Mouse (Mus musculus): ENCODE data around the gene Slc7a10. TPM values are rescaled to one million over a fixed set of nuclear protein-coding genes. Genes with fewer than 3 reads are reported as not detected.

Gene Slc7a10
- total RNA-seq, 1 experiment: not detected

- TF ChIP-seq MAFK (IDR thresholded peaks at IDR 0.05; ENCODE audit: insufficient read depth, low read depth, low read length) (no peak), HCFC1 (IDR thresholded peaks at IDR 0.05; ENCODE audit: borderline replicate concordance, insufficient read depth, low read length) (no peak), ZC3H11A (IDR thresholded peaks at IDR 0.05; ENCODE audit: borderline replicate concordance, low read depth, low read length) (no peak), ZNF384 (IDR thresholded peaks at IDR 0.05; ENCODE audit: low read depth, low read length) (no peak), CHD2 (IDR thresholded peaks at IDR 0.05; ENCODE audit: low read depth, low read length) (no peak)
- no peak for DNase-seq (ENCODE audit: low read depth, low spot score)
- Histone ChIP-seq H3K36me3 (ENCODE audit: control insufficient read depth, insufficient read depth, low read length, poor library complexity, severe bottlenecking) (no peaks in the 10 kb centered on the region), H3K27ac (ENCODE audit: insufficient read depth, low read depth, low read length, poor library complexity, severe bottlenecking) (no peak overlapping the region), H3K9me3 (ENCODE audit: control insufficient read depth, insufficient read depth, low read depth, low read length) (no peaks in the 10 kb centered on the region), H3K9ac (ENCODE audit: insufficient read depth, low read depth, low read length, poor library complexity, severe bottlenecking) (no peak overlapping the region), H3K4me3 (ENCODE audit: insufficient read depth in 1 of 2, low read depth in 1 of 2, low read length in 2 of 2, poor library complexity in 1 of 2, severe bottlenecking in 1 of 2) (no peak overlapping the region), H3K4me1 (ENCODE audit: control insufficient read depth in 2 of 2, insufficient read depth in 2 of 2, low read length in 2 of 2, poor library complexity in 1 of 2) (0 out of 4 replicates have a peak, but pooled peaks cover 2 to 3% of the 10 kb centered on the region in 2 experiments)
- in situ Hi-C loops (cut with MboI; ENCODE audit: low sequenced_read_pairs in 2 of 2, unreplicated experiment in 2 of 2): loop anchor here in 1 of 2 experiments (25.0 kb wide), 1 partner anchor 335 kb away; no protein-coding TSS in a partner anchor
These were observed 13.7 kb upstream of the Slc7a10 start for GRCm38 (mm10) chr7:35172519-35172918.

- no peak overlapping the region for H3K4me3 ChIP-seq (ENCODE audit: insufficient read depth in 1 of 2, low read depth in 1 of 2, low read length in 2 of 2, poor library complexity in 1 of 2, severe bottlenecking in 1 of 2)
- no peak for DNase-seq (ENCODE audit: low read depth, low spot score)
- H3K27ac ChIP-seq (ENCODE audit: insufficient read depth, low read depth, low read length, poor library complexity, severe bottlenecking): no peak overlapping the region
- no peaks in the 10 kb centered on the region for H3K36me3 ChIP-seq (ENCODE audit: control insufficient read depth, insufficient read depth, low read length, poor library complexity, severe bottlenecking)
- no peaks in the 10 kb centered on the region for H3K9me3 ChIP-seq (ENCODE audit: control insufficient read depth, insufficient read depth, low read depth, low read length)
- TF ChIP-seq ZNF384 (IDR thresholded peaks at IDR 0.05; ENCODE audit: low read depth, low read length): no peak
- TF ChIP-seq CHD2 (IDR thresholded peaks at IDR 0.05; ENCODE audit: low read depth, low read length): no peak
- no peak for TF ChIP-seq HCFC1 (IDR thresholded peaks at IDR 0.05; ENCODE audit: borderline replicate concordance, insufficient read depth, low read length)
- TF ChIP-seq ZC3H11A (IDR thresholded peaks at IDR 0.05; ENCODE audit: borderline replicate concordance, low read depth, low read length): no peak
- no peak for TF ChIP-seq MAFK (IDR thresholded peaks at IDR 0.05; ENCODE audit: insufficient read depth, low read depth, low read length)
- no peak overlapping the region for H3K9ac ChIP-seq (ENCODE audit: insufficient read depth, low read depth, low read length, poor library complexity, severe bottlenecking)
- in situ Hi-C loops (cut with MboI; ENCODE audit: low sequenced_read_pairs in 2 of 2, unreplicated experiment in 2 of 2): loop anchor here in 1 of 2 experiments (25.0 kb wide), 1 partner anchor 338 kb away; no protein-coding TSS in a partner anchor
- H3K4me1 ChIP-seq (ENCODE audit: control insufficient read depth in 2 of 2, insufficient read depth in 2 of 2, low read length in 2 of 2, poor library complexity in 1 of 2): 0 out of 4 replicates have a peak, but pooled peaks cover 2 to 3% of the 10 kb centered on the region in 2 experiments
These were observed 10.7 kb upstream of the Slc7a10 start for GRCm38 (mm10) chr7:35175533-35175932.

- in situ Hi-C loops (cut with MboI; ENCODE audit: low sequenced_read_pairs in 2 of 2, unreplicated experiment in 2 of 2): loop anchor here in 1 of 2 experiments (25.0 kb wide), 1 partner anchor 339 kb away; no protein-coding TSS in a partner anchor
- Histone ChIP-seq H3K4me3 (ENCODE audit: insufficient read depth in 1 of 2, low read depth in 1 of 2, low read length in 2 of 2, poor library complexity in 1 of 2, severe bottlenecking in 1 of 2) (no peak overlapping the region), H3K36me3 (ENCODE audit: control insufficient read depth, insufficient read depth, low read length, poor library complexity, severe bottlenecking) (no peaks in the 10 kb centered on the region), H3K4me1 (ENCODE audit: control insufficient read depth in 2 of 2, insufficient read depth in 2 of 2, low read length in 2 of 2, poor library complexity in 1 of 2) (0 out of 4 replicates have a peak, but pooled peaks cover 2 to 3% of the 10 kb centered on the region in 2 experiments), H3K9ac (ENCODE audit: insufficient read depth, low read depth, low read length, poor library complexity, severe bottlenecking) (no peak overlapping the region), H3K9me3 (ENCODE audit: control insufficient read depth, insufficient read depth, low read depth, low read length) (no peaks in the 10 kb centered on the region), H3K27ac (ENCODE audit: insufficient read depth, low read depth, low read length, poor library complexity, severe bottlenecking) (no peak overlapping the region)
- TF ChIP-seq CHD2 (IDR thresholded peaks at IDR 0.05; ENCODE audit: low read depth, low read length): no peak
- TF ChIP-seq ZC3H11A (IDR thresholded peaks at IDR 0.05; ENCODE audit: borderline replicate concordance, low read depth, low read length): 0 out of 2 replicates have a peak, but pooled peaks have one; percentile 7
- DNase-seq (ENCODE audit: low read depth, low spot score): peak; percentile 80
These were observed 9.5 kb upstream of the Slc7a10 start for GRCm38 (mm10) chr7:35176412-35177381.

GRCm38 (mm10) chr7:35184833-35185724, 1.1 kb upstream of the Slc7a10 start:
- Histone ChIP-seq H3K36me3 (ENCODE audit: control insufficient read depth, insufficient read depth, low read length, poor library complexity, severe bottlenecking) (no peaks in the 10 kb centered on the region), H3K4me3 (ENCODE audit: insufficient read depth in 1 of 2, low read depth in 1 of 2, low read length in 2 of 2, poor library complexity in 1 of 2, severe bottlenecking in 1 of 2) (peak overlapping the region; percentile 37 to 62), H3K9ac (ENCODE audit: insufficient read depth, low read depth, low read length, poor library complexity, severe bottlenecking) (peak overlapping the region; percentile 46; the same call in 1 of the 2 replicates), H3K27ac (ENCODE audit: insufficient read depth, low read depth, low read length, poor library complexity, severe bottlenecking) (no peak overlapping the region), H3K4me1 (ENCODE audit: control insufficient read depth in 2 of 2, insufficient read depth in 2 of 2, low read length in 2 of 2, poor library complexity in 1 of 2) (0 out of 4 replicates have a peak, but pooled peaks cover 0 to 2% of the 10 kb centered on the region in 2 experiments), H3K9me3 (ENCODE audit: control insufficient read depth, insufficient read depth, low read depth, low read length) (no peaks in the 10 kb centered on the region)
- TF ChIP-seq ZNF384 (IDR thresholded peaks at IDR 0.05; ENCODE audit: low read depth, low read length) (no peak), HCFC1 (IDR thresholded peaks at IDR 0.05; ENCODE audit: borderline replicate concordance, insufficient read depth, low read length) (no peak)
- DNase-seq (ENCODE audit: low read depth, low spot score): no peak
- in situ Hi-C loops (cut with MboI; ENCODE audit: low sequenced_read_pairs in 2 of 2, unreplicated experiment in 2 of 2): loop anchor here in 1 of 2 experiments (25.0 kb wide), 1 partner anchor 348 kb away; no protein-coding TSS in a partner anchor
